Mouse (Mus musculus) stomach, postnatal 0 days (tissue): ENCODE data around the gene Ezh2. TPM values are rescaled to one million over a fixed set of nuclear protein-coding genes. Genes with fewer than 3 reads are reported as not detected.

ENCODE experiments used
- ATAC-seq: fragments of 200-750 bp; cut with Nextera tagmentation; 2 replicates; pipeline ENCODE4 v1.8.0; 2017; ENCODE audit not compliant: low FRiP score, low TSS enrichment
- DNase-seq: peaks from one replicate; pipeline ENCODE4 v3.0.0-alpha.2; 2016; ENCODE audit warnings: low spot score
- H3K27ac ChIP-seq: fragments of 300-500 bp; sonication (generic); replicated peaks from 2 replicates; pipeline ENCODE4 v1.5.1; 2014; ENCODE audit warnings: mild to moderate bottlenecking, control low read depth
- H3K27me3 ChIP-seq: fragments of 300-500 bp; sonication (generic); 2 replicates; pipeline ENCODE4 v1.6.1; 2014; ENCODE audit warnings: low read length; ENCODE audit not compliant: control insufficient read depth, insufficient read depth
- H3K36me3 ChIP-seq: fragments of 300-500 bp; sonication (generic); 2 replicates; pipeline ENCODE4 v1.6.1; 2014; ENCODE audit warnings: low read length, mixed read lengths; ENCODE audit not compliant: control insufficient read depth, insufficient read depth
- H3K4me1 ChIP-seq: fragments of 300-500 bp; sonication (generic); replicated peaks from 2 replicates; pipeline ENCODE4 v1.6.1; 2014; ENCODE audit warnings: antibody characterized with exemption; ENCODE audit not compliant: control insufficient read depth, insufficient read depth
- H3K4me2 ChIP-seq: fragments of 300-500 bp; sonication (generic); replicated peaks from 2 replicates; pipeline ENCODE4 v1.6.1; 2014; ENCODE audit warnings: low read depth, mild to moderate bottlenecking, control low read depth, moderate library complexity
- H3K4me3 ChIP-seq: fragments of 300-500 bp; sonication (generic); 2 replicates; pipeline ENCODE4 v1.5.1; 2014; ENCODE audit warnings: low read depth, low read length, control low read depth
- H3K9ac ChIP-seq: fragments of 300-500 bp; sonication (generic); 2 replicates; pipeline ENCODE4 v1.6.1; 2014; ENCODE audit warnings: mild to moderate bottlenecking, low read length, control low read depth, mixed read lengths
- H3K9me3 ChIP-seq: fragments of 300-500 bp; sonication (generic); 2 replicates; pipeline ENCODE4 v1.6.1; 2016; ENCODE audit warnings: low read length; ENCODE audit not compliant: control insufficient read depth
- CTCF ChIP-seq: IDR thresholded peaks from 2 replicates; pipeline ENCODE4 v1.5.1; 2016; ENCODE audit warnings: antibody characterized with exemption, low read depth, mild to moderate bottlenecking, moderate library complexity
- EP300 ChIP-seq: optimal IDR thresholded peaks from 2 replicates; pipeline ENCODE3; 2016; ENCODE audit warnings: antibody characterized with exemption
- WGBS: fragments of 180-500 bp; shearing (Covaris S2); extraction: QIAGEN DNeasy Blood & Tissue Kit; methylation state at CpG from one replicate; pipeline ENCODE4 v1.1.7; 2014; 5-methylcytosine and 5-hydroxymethylcytosine counted together
- polyA plus RNA-seq: library from polyadenylated mRNA; unstranded; fragments of >200 nt; fragmentation: Nextera tagmentation; extraction: Ambion mirVana; gene quantifications from 2 replicates; pipeline ENCODE4 v1.2.1, GENCODE M21; 2015

The Ezh2 gene
- polyA plus RNA-seq, 1 experiment from 2014 or later = 27.1 TPM

DNA sequence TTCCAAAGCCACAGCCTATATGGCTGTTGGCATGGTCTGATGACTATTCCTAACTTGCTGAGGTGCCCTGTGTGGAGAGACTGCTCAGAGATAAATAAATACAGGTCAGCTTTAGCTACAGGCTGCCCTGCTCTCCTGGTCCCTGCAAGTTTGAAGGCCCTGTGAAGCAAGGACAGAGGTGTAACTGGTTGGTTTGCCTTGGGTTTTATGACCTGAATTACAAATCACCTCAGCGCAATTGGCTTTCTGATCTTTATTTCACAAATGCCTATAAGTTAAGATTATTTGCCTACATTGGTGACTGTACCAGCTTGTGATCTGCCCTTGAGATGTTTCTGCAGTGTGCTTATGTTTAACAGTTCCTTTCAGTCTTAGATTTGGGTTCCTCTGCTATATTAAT, 113.1 kb downstream of the Ezh2 start:
- Histone ChIP-seq H3K4me1 (peaks cover 4% of the 10 kb centered on the region), H3K27me3 (no peaks in the 10 kb centered on the region), H3K4me3 (no peak overlapping the region), H3K9ac (no peak overlapping the region), H3K9me3 (no peaks in the 10 kb centered on the region), H3K4me2 (no peak overlapping the region), H3K27ac (no peak overlapping the region), H3K36me3 (peaks cover 2% of the 10 kb centered on the region; the same call in 1 of the 2 replicates)
- TF ChIP-seq CTCF (no peak), EP300 (no peak)
- ATAC-seq (no peak), DNase-seq (no peak)
- 83% methylated on average over 1 of the region's 1 CpGs for WGBS

Other genes starting within 250 kb of the Ezh2 start
- gene Cul1, start 141.9 kb downstream of the Ezh2 start, polyA plus RNA-seq = 61.1 and 67.9 TPM in 2 replicates
- gene Pdia4, start 218.1 kb upstream of the Ezh2 start, polyA plus RNA-seq = 169 and 180 TPM in 2 replicates
- 1.0 and 1.1 TPM in 2 replicates for gene Zfp786, start 235.5 kb upstream of the Ezh2 start, polyA plus RNA-seq
- gene Zfp398, start 240.3 kb upstream of the Ezh2 start, polyA plus RNA-seq = 3.8 and 4.0 TPM in 2 replicates